Mouse (Mus musculus) bone marrow macrophage, adult 2 months (primary cell): ENCODE results near the gene Gm6899.

ENCODE experiments used
- CTCF ChIP-seq: IDR thresholded peaks from 2 replicates; pipeline ENCODE4 v1.5.1; 2012; ENCODE audit warnings: low read depth, mild to moderate bottlenecking, low read length, moderate library complexity
- POLR2A ChIP-seq: IDR thresholded peaks from 2 replicates; pipeline ENCODE4 v1.6.1; 2012; ENCODE audit warnings: mild to moderate bottlenecking, low read depth, low read length, borderline replicate concordance

GRCm38 (mm10) chr11:26640314-26640785 is 47.3 kb downstream of the Gm6899 start:
- no peak for TF ChIP-seq POLR2A
- no peak for TF ChIP-seq CTCF
